Mouse (Mus musculus): ENCODE measurements around the gene Olfr446.

Olfr446 gene

DNA sequence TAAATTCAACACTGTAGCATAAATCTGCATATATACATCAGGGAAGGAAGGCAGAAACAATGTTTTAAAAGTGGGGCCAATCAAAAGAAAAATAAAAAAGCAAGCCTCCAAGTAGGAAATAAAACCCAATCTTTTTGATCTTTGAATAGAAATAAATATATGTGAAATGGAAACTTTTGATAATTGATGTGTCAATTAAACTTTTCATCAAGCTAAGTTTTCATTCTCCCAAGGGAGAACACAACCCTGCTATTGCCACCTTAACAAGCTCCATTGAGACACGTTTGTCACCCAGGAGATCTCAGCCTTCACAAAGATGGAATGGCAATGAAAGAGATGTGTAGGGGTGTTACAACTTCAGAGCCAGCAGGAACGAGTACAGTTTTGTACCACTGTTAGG is at the start of gene Olfr446:
TSS of gene Olfr446 (plus strand) at position 301 of the 400 bp plus-strand sequence.
- DNase-seq (ENCODE audit: low read depth, low spot score) = no peak

- DNase-seq (ENCODE audit: low read depth, low spot score) = no peak
These were observed 44.9 kb upstream of the Olfr446 start for GRCm38 (mm10) chr6:42876323-42876722.

- no peak for DNase-seq (ENCODE audit: low read depth, low spot score)
These were observed 31.0 kb upstream of the Olfr446 start, which contains the start of gene Olfr448 for GRCm38 (mm10) chr6:42890141-42890540. Gene Olfr448 (plus strand): TSS chr6:42890441.

GRCm38 (mm10) chr6:42900345-42900744 is 20.8 kb upstream of the Olfr446 start:
- DNase-seq (ENCODE audit: low read depth, low spot score) = peak; percentile 60

DNA sequence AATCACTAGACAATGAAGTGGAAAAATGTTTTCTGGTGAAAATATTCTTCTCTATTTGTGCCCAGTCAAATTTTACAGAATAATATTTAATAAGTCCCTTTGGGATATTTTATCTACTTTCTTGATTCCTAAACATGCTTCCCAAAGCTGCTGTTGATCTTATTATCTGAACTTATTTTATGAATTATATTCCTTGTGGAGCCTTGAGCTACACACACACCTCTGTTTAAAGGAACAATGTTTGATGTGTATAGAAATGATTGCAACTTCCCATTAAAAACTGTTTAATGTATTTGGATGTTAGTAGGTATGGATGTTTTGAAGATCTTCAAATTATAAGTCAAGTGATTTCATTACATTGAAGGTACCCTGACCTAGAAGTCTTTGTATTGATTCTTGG is 12.6 kb upstream of the Olfr446 start, which contains the start of gene Olfr447:
TSS of gene Olfr447 (plus strand) at position 301 of the 400 bp plus-strand sequence.
- DNase-seq (ENCODE audit: low read depth, low spot score) = no peak

- no peak for DNase-seq (ENCODE audit: low read depth, low spot score)
These were observed 27.6 kb downstream of the Olfr446 start, which contains the start of gene Olfr444 for GRCm38 (mm10) chr6:42948767-42949166. Gene Olfr444 (plus strand): TSS chr6:42949067.

GRCm38 (mm10) chr6:42980377-42980776 is 59.2 kb downstream of the Olfr446 start:
- no peak for DNase-seq (ENCODE audit: low read depth, low spot score)

All from 3T3-L1 (cell line).